Mouse (Mus musculus): ENCODE measurements around the gene Phrf1.

Phrf1 gene

DNA sequence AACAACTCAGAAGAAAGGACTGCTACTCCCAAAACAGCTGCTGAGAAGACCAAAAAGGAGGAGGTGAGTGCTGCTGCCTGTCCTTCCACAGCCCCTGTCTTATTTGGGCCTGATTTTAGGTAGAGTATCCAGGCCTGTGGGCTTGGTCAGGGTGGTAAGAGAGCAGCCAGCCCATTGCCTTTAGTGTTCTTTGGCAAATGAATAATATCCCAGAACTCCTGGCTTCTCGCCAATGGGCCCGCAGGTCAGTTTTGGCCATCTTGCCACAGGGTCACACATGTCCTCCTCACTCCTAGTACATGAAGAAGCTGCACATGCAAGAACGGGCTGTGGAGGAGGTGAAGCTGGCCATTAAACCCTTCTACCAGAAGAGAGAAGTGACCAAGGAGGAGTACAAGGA lies 32.9 kb downstream of the Phrf1 start:
- no peak for DNase-seq

DNA sequence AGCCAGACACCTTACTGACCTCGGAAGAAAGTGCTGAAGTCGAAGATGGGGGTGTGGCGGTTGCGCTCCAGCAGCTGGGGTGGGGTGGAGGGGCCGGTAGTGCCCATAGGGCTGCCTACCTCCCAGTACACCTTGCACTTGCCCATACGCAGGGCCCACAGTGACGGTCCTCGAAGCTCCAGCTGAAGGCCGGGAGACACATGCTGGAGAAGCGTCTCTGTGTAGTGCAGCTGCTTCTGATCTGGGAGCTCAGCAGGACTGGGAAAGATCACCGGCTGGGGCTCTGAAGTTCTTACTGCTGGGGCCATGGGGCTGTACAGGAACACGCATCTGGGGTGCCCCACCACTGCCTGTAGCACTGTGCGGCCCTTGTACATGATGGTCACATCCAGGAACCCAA lies 35.1 kb downstream of the Phrf1 start:
- no peak for DNase-seq

DNA sequence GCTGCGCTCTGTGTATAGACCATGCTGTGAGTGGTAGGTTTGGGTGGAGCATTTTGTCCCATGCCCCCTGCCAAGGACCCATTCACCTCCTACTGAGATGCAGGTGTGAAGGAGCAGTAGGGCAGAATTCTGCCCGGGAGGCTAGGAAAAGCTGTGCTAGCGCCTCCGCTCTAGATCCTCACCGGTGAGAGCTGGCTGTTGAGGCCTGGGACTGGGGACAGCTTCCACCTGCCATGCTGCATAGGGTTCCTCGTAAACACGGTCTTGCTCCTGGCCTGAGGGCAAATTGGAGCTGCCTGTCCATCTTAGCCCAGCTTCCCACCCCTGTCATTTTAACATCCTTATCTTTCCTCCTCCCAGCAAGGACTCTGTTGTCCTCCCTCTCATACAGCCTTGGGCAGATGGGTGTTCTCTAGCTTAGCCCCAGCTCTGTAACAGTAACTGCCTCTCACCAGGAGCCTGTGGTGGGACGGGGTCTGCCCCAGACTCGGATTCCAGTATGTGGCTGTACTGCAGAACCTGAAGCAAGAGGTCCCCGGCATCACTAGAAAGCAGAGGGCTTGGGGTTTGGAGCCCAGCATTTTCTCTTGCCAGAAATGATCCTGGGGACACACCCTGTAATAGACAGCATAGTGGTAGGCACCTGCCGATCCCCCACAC lies 35.6 kb downstream of the Phrf1 start:
- DNase-seq = no peak

DNA sequence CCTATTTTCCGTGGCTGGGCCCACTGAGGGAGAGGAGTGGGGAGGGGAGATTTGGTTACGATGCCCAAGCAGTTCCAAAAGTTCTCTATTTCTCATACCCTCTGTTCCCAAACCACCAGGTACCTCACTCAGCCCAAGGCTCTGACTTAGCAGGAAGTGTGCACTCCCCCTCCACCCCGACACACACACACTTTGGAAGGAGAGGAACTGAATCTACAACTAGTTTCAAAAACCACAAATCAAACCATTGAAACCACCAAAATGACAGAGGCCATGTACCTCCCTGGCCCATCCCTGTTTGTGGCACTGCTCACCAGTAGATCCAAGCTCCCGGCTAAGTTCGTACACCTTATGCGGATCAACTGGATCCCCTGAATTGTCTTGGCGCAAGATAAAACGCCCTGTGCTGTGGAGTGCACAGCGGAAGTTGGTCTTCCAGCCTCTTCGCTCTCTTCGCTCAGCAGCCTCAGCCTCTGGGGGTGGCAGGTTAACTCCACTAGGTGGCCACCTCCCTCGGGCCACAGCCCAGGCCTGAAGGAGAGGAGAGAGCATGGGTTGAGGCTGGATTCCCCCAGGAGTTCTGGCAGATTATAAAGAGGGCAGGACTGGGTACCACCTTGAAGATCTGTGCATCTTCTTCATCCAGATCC lies 36.3 kb downstream of the Phrf1 start:
- DNase-seq = peak; percentile 78

DNA sequence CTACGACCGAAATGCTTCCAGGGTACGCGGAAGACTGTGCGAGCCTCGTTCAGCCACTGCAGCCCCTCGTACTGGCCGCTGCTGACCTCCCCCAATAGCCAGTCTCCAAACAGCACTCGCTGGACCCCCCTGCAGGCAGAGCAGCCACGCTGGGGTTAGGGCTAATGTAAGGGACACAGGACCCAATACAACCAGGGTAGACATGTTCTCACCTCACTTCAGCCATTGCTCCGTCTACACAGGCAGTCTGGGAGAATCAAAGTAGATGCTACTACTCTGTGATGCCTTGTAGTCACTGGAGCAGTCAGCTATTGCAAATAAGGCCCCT lies 36.8 kb downstream of the Phrf1 start:
- DNase-seq = peak; percentile 26

DNA sequence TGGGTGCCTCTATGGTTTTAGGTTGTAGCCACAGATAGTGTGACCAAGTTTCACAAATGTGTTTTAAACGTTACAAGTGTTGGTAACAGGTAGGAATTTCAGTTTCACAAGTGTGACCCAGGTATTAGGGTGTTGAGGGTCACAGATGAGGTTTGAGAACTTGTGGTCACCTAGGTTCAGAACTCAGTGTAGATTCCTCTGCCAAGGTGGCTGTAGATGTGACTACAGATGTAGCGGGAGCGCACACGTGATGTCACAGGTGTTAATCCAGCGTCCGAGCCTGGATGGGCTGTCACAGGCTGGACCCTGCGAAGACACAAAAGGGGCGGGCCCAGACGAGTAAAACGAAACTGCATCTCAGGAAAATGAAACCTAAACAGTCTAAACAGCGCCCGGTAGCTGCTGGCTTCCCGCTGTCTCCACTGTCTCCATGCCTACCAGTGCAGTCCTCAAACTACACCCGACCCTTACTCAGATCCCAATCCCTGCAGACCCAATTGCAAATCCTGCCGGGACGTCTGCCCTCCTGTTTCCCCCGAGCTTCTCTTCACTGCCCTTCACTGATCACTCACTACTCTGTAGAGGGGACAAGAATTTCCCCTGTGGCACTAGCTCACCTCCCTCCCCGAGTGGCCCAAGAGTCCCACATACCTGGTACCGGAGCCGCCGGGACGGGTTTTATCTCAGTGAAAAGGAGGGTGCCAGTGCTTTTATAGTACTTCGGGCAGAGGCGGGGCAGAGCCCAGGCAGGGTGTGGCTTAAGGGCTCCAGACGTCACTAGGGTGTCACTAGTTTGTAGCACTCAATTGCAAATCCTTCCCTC lies 37.4 kb downstream of the Phrf1 start, which contains the start of gene Irf7:
TSS of gene Irf7 (minus strand) at position 743 of the 823 bp plus-strand sequence.
- DNase-seq = peak; percentile 76

DNA sequence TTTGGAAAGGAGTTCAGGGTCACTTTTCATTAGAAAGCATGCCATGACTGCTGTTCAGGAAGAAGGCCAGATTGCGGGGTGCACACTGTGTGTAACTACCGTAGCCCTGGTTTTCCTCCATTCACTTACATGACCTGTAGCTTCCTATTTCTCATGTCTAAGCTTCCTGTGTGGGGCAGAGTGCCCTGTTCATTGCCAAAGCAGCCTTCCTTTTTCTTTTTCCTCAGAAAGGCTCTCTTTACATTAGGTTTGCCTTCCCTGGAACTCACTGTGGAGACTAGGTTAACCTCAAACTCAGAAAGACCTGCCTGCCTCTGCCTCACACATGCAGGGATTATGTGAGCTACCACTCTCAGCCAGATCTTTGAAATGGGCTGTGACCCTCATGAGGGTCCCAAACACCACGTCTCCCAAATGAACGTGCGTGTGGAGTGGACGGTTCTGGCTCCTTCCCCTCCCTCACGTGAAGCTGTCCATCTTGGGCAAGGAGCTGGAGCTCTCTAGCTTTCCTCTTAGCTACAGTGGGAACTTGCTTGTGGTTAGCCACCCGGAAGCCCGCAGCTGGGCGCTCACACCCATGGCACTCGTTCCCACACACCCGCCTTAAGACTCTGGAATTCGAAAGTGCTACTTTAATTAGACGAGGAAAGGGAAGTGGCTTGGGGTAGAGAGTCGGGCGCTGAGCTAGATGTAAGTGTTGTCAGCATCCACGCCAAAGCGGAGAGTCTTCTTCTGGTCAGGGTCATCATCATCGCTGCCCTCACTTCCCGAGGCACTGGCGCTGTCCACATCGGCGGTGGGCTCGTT lies 40.1 kb downstream of the Phrf1 start:
- DNase-seq = no peak

DNA sequence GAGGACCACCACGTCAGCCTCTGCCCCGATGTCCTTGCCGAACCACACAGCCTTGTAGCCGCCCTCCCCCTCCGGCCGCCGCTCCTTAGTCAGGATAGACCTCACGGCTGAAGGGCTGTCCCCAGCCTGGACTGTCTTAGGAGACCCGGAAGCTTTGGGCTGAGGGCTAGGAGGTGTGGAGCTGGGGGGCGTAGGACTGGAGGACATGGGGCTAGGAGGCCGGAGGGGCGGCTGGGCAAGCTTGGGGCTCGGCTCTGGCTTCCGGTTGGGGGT lies 40.6 kb downstream of the Phrf1 start:
- DNase-seq = no peak

DNA sequence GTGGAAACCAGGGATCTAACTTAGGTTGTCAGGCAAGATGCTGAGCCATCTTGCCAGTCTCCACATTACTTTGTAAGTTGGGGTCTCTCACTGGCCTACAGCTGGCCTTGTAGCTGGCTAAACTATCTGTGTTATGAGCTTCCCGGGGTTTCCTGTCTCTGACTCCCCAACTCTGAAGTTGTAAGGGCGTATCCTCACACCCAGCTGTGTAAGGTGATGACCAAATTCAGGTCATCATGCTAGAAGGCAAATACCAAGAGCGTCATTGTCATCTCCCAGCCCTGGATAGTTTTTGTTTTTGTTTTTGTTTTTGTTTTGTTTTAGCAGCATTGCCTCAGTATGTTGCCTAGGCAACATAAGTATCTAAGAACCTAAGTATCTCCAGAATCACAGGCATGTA lies 42.0 kb downstream of the Phrf1 start:
- no peak for DNase-seq

DNA sequence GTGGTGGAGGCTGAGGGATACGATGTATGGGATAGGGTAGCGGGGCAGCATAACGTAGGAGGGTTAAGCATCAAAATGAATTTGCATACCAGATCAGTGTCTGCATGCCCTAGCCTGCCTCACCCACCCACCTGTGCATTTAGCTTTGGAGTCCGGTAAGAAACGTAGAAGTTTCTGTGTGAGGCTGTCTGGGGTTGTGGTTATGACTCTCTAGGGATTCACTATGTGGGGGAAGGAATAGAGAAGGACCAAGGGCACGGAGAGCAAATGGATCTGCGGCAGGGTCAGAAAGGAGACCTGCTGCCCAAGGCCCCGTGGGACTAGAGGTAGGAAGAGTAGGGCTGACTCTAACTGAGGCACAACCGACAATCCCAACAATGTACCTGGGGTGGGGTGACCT lies 46.8 kb downstream of the Phrf1 start:
- no peak for DNase-seq

DNA sequence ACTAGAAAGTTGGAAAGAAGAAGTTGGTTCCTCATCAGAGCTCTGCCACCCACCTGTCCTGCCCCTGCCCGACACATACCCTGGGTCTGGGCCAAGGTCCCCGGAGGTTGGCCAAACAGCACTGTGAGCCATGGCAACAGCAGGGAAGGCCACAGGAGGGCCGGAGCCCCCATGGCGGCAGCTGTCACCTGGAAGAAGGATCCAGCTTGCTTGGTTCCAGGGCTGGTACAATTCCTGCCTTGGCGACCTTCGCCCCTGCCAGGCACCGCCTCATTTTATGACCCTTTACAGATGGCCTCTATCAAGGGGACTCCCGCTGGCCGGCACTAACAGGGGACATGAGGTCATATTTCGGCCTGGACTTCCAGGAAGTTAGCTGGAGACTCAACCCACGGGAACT lies 48.0 kb downstream of the Phrf1 start, which contains the start of gene Cdhr5:
TSS of gene Cdhr5 (minus strand) at position 241 of the 400 bp plus-strand sequence.
- no peak for DNase-seq

DNA sequence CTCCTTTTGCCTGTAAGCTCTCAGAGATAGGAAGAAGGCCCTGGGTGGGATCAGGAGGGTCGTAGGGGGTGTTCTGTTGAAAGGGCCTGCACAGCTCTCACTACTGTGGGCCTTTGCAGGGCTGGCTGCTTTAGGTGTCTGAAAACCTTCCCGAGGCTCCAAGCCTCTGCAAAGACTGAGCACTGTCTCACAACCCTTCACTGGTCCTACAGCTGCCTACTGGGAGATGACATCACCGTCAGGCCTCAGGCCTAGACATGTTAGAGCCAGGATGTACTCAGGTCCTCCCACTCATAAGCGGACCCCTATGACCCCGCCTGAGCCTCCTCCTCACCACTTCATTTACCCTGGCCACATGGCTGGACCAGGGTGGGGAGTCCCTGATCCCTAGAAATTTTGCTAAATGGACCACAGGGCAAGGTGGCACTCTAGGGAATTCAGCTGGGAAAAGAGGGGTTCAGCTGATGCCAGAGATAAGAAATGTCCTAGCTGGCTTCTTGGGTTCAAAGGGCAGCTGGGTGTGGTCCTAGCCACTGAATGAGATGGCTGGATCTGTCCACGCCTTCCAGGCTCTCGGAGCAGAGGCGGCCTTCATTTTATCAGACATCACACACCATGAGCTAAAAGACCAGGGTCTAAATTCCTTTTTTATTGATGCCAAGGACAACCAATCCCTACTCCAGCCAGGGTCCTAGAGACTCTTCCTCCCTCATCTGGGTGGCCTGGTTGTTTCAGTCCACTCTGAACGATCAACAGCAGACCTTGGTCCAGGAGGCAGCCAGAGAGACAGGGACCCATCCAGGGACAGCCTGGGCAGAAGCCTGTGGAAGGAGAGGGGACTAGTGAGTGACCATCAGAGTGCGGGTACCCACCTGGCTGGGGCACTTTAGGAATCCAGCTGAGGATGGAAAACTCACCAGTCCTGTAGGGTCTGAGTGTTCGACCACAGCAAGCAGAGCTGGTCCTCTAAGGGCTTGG lies 49.4 kb downstream of the Phrf1 start:
- DNase-seq = no peak

DNA sequence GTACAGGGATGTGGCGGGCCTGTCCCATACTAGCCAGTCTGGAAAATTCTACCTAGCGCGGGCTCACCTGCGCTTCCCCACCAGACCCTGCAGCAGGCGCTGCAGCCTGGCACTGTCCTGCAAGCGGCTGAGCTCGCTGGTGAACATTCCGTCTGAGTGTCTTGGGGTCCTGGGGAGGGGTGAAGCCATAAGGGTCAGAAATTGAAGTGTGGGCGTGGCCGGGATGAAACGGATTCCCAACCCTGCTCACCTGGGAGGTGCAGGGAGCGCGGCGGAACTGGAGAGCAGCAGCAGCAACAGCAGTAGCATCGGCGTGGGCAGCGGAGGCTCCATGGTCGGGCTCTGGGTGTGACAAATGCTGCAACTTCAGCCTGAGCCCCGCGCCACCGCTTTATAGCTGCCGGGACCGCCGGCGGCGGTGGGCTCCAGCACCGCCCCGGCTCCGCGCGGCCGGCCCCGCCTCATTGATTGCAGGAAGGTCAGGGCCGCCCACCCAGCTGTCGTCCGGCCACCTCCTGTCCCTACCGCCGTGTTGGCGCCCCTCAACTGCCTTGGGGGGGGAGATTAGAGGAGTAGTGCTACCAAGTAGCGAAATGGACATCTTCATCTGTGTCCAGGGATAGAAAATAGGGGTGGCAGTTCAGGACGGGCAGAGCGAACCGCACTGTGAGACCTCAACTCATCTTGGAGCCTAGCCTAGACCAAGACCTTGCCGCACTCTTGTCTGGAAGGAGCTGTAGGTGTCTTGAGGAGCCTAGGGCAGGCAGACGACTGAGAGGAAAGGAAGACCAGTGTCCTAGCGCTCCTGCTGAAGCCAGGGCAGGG lies 50.4 kb downstream of the Phrf1 start, which contains the start of gene Sct:
TSS of gene Sct (minus strand) at position 368 of the 825 bp plus-strand sequence.
- DNase-seq = no peak

DNA sequence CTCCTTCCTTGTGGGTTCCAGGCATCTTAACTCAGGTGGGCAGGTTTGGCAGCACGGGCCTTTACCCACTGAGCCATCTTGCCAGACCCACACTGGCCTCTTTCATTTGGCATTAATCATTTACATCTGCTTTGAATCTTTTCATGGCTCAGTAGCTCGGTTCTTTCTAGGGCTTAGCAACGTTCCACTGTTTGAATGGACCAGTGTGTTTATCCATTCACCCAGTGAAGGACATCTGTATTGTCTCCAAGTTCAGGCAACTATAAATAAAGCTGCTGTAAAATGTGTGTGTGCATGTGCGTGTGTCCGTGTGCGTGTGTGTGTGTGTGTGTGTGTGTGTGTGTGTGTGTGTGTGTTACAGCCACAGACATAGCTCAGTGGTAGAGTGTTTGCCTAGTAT lies 52.9 kb downstream of the Phrf1 start:
- no peak for DNase-seq

DNA sequence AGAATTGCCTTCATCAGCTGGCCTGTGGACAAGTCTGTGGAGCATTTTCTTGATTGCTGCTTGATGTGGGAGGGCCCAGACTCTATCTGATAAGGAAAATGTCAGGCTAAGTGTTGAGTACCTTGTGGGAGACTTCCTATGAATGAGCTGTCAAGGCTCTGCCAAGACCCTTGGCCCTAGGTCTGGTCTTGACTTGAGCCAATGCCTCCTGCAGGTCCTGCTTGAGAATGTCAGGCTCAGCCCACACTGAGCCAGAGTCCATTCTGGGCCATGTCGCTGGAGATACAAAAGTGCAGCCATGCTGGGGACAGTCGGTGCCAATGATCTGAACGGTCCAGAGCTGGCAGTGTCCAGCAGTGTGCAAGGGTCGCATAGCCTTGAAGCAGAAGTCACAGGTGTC lies 54.2 kb downstream of the Phrf1 start:
- no peak for DNase-seq

DNA sequence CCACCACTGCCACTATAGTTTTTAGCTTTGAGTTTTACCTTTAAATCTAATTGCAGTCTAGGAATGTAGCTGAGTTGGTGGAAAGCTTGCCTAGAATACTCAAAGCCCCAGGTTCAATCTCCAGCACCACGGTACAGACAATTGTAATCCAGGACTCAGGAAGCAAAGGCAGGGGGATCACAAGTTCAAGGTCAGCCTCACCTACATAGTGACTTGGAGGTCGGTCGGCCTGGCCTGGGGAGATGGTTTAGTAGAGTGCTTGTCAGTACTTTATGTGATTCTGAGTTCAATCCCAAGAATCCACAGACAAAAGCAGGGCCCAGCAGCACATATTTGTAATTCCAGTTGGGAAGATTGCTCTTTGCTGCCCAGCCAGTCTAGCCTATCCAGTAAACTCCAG lies 59.5 kb downstream of the Phrf1 start:
- DNase-seq = no peak

DNA sequence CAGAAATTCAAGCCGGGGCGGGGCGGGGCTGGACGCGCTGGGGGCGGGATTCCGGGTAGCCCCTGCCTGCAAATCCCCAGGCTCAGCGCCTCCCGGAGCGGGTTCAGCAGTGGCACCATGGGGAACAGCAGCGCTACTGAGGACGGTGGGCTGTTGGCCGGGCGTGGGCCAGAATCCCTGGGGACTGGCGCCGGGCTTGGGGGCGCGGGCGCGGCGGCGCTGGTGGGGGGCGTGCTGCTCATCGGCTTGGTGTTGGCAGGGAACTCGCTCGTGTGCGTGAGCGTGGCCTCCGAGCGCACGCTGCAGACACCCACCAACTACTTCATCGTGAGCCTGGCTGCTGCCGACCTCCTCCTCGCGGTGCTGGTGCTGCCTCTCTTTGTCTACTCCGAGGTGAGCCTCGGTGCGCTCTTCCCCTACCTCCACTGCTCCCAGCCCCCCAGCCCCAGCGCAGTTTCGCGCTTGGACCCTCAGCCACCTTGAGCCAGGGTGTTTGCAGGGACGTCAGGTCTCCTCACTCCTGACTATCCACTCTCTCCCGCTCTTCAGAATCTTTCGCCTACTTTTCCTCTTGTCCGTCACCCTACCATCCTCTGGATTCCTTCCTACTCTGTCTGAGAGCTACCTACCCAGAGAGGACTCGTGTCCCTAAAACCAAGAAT lies 63.5 kb downstream of the Phrf1 start, which contains the start of gene Drd4:
TSS of gene Drd4 (plus strand) at position 86 of the 662 bp plus-strand sequence.
- no peak for DNase-seq

DNA sequence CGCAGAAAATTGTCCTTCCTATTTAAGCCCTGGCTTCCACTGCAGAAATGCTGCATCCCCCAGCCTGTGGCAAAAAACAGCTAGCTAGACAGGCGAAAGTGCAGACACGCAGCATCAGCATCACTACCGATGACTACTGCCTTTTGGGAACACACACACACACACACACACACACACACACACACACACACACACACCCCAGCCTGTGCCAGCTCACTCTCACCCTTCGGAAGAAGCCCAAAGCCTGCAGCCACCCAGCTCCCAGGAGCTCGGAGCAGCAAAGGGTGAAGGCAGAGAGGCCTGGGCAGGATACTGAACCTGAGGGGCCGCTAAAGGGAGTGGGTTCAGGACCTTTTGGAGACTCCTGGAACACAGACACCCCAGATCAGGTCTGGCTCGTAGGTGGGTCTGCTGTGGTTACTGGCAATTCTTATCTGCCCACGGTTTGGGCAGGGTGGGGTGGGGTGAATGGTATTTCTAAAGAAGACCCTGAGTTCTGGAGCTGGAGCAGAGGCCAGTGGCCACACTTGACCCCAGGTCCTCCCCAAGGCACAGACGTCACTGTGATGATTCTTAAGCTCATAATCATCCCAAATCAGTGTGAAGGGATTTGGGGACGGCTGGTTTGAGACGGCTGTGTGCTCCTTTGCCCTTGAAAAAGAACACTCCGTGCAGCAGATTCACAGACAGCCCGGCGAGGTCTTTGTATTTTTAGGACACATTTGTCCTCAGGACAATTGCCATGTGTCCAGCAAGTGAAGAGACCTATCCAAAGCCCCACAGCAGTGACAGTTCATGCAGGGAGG lies 64.2 kb downstream of the Phrf1 start:
- DNase-seq = no peak

DNA sequence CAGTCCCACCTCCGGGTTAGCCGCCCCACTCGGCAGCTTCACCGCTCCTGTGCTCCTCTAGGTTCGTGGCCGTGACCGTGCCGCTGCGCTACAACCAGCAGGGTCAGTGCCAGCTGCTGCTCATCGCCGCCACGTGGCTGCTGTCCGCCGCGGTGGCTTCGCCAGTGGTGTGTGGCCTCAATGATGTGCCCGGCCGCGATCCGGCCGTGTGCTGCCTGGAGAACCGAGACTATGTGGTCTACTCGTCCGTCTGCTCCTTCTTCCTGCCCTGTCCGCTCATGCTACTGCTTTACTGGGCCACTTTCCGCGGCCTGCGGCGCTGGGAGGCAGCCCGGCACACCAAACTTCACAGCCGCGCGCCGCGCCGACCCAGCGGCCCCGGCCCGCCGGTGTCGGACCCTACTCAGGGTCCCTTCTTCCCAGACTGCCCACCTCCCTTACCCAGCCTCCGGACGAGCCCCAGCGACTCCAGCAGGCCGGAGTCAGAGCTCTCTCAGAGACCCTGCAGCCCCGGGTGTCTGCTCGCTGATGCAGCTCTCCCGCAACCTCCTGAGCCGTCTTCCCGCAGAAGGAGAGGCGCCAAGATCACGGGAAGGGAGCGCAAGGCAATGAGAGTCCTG lies 65.4 kb downstream of the Phrf1 start:
- no peak for DNase-seq

Data from thymus, postnatal 25 days (tissue).